Mouse (Mus musculus) hindbrain, embryonic 14.5 days (tissue): ENCODE measurements around the gene Abcg2. TPM values are rescaled to one million over a fixed set of nuclear protein-coding genes. Genes with fewer than 3 reads are reported as not detected.
"Not testable (repeated sequence)": the region's sequence is repeated elsewhere in the genome, so short reads cannot be mapped to it uniquely, and the experiment has no call there.

Source experiments
- ATAC-seq: fragments of 200-750 bp; cut with Nextera tagmentation; 2 replicates; pipeline ENCODE4 v1.8.0; 2017; ENCODE audit warnings: moderate number of reproducible peaks, mild to moderate bottlenecking, moderate TSS enrichment, moderate library complexity; ENCODE audit not compliant: low FRiP score
- DNase-seq: peaks from one replicate; pipeline ENCODE4 v3.0.0-alpha.2; 2015; ENCODE audit warnings: low spot score
- H3K27ac ChIP-seq: fragments of 300-500 bp; sonication (generic); 2 replicates; pipeline ENCODE4 v1.5.1; 2014; ENCODE audit warnings: mild to moderate bottlenecking, moderate library complexity
- H3K27me3 ChIP-seq: fragments of 300-500 bp; sonication (generic); 2 replicates; pipeline ENCODE4 v1.6.1; 2014; ENCODE audit warnings: mild to moderate bottlenecking, low read length, mixed read lengths; ENCODE audit not compliant: control insufficient read depth, insufficient read depth
- H3K36me3 ChIP-seq: fragments of 300-500 bp; sonication (generic); replicated peaks from 2 replicates; pipeline ENCODE4 v1.6.1; 2014; ENCODE audit not compliant: control insufficient read depth, insufficient read depth
- H3K4me1 ChIP-seq: fragments of 300-500 bp; sonication (generic); replicated peaks from 2 replicates; pipeline ENCODE4 v1.6.1; 2014; ENCODE audit warnings: antibody characterized with exemption, low read length, mixed read lengths; ENCODE audit not compliant: control insufficient read depth, insufficient read depth
- H3K4me2 ChIP-seq: fragments of 300-500 bp; sonication (generic); replicated peaks from 2 replicates; pipeline ENCODE4 v1.6.1; 2014; ENCODE audit warnings: mild to moderate bottlenecking, moderate library complexity
- H3K4me3 ChIP-seq: fragments of 300-500 bp; sonication (generic); replicated peaks from 2 replicates; pipeline ENCODE4 v1.5.1; 2014; ENCODE audit warnings: mild to moderate bottlenecking, low read length
- H3K9ac ChIP-seq: fragments of 300-500 bp; sonication (generic); 2 replicates; pipeline ENCODE4 v1.6.1; 2014
- H3K9me3 ChIP-seq: fragments of 300-500 bp; sonication (generic); 2 replicates; pipeline ENCODE4 v1.6.1; 2016; ENCODE audit warnings: low read length; ENCODE audit not compliant: control insufficient read depth
- WGBS: fragments of 180-500 bp; shearing (Covaris S2); extraction: QIAGEN DNeasy Blood & Tissue Kit; methylation state at CpG from one replicate; pipeline ENCODE4 v1.1.7; 2014; 5-methylcytosine and 5-hydroxymethylcytosine counted together
- polyA plus RNA-seq: library from polyadenylated mRNA; unstranded; fragments of >200 nt; fragmentation: Nextera tagmentation; extraction: Ambion mirVana; gene quantifications from 2 replicates; pipeline ENCODE4 v1.2.1, GENCODE M21; 2014

The Abcg2 gene
- 38.9 and 40.9 TPM in 2 replicates for polyA plus RNA-seq

DNA sequence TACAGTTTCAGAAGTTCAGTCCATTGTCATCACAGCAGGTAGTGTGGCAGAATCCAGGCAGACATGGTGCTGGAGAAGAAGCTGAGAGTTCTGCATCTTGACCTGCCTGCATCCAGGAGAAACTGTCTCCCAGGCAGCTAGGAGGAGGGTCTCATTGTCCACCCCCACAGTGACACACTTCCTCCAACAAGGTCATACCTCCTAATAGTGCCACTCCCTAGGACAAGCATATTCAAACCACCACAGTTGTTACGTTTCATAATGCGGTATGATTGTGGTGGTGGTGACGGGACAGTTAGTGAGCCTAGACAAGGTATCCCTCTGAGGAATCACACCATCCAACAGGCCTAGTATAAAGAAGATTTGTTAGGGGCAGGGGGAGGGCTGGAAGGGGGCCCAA lies at the start of gene Abcg2:
TSS of gene Abcg2 (plus strand) at position 301 of the 400 bp plus-strand sequence.
- ATAC-seq, H3K27me3 ChIP-seq, H3K4me1 ChIP-seq, H3K9ac ChIP-seq, H3K4me2 ChIP-seq, DNase-seq, H3K4me3 ChIP-seq, H3K27ac ChIP-seq, H3K36me3 ChIP-seq, H3K9me3 ChIP-seq: not testable (repeated sequence)
- WGBS = 88% methylated on average over 3 of the region's 3 CpGs

- H3K4me2 ChIP-seq, H3K36me3 ChIP-seq, ATAC-seq, H3K9ac ChIP-seq, H3K9me3 ChIP-seq, H3K4me3 ChIP-seq, H3K27me3 ChIP-seq, DNase-seq, H3K4me1 ChIP-seq, H3K27ac ChIP-seq: not testable (repeated sequence)
- 73% methylated on average over 4 of the region's 4 CpGs for WGBS
Observed at GRCm38 (mm10) chr6:58540263-58540662, 44.1 kb upstream of the Abcg2 start.

DNA sequence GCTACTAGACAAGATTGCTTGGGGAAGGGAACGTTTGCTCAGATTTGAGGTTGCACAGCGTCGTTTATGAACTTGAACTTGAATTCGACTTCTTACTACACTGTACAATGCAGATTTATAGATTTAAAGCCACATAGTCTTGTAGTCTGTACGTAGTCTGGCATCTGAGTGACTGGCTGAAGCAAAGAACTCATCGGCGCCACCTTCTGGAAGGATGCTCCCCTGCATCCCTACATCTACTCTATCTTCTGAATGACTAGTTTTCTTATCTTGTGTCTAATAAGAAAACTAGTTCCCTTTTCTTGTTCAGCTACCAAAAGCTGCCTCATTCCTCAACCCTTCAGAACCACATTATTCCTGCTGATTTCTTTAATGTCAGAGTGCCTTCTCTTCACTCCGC lies 41.5 kb upstream of the Abcg2 start:
- H3K9me3 ChIP-seq, H3K36me3 ChIP-seq, H3K4me3 ChIP-seq, H3K4me1 ChIP-seq, H3K9ac ChIP-seq, H3K27me3 ChIP-seq, ATAC-seq, H3K4me2 ChIP-seq, H3K27ac ChIP-seq: not testable (repeated sequence)
- peak; percentile 48 for DNase-seq
- WGBS = 61% methylated on average over 8 of the region's 8 CpGs

DNA sequence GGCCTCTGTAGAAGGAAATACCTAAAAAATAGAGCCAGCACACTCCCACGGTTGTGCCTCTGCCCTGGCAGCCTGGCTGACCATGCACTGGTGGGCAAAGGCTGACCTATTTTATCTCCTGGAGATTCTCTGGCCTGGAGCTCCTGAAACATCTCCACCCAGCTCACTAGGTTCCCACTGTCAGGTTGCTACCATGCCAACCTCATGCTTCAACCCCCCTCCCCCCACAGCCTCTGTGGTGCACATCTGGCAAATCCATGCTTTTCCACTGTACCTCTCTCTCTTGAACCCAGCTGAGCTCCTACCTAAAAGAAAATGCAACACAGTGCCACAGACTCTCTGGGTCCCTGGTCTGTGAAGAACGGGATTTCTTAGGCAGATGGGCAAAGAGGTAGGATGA lies 39.4 kb upstream of the Abcg2 start:
- not testable (repeated sequence) for ATAC-seq, H3K9ac ChIP-seq, H3K27me3 ChIP-seq, H3K4me3 ChIP-seq, H3K36me3 ChIP-seq, DNase-seq, H3K4me1 ChIP-seq, H3K27ac ChIP-seq, H3K4me2 ChIP-seq, H3K9me3 ChIP-seq
- WGBS = 58% methylated on average over 2 of the region's 2 CpGs

- 69% methylated on average over 5 of the region's 5 CpGs for WGBS
- not testable (repeated sequence) for DNase-seq, H3K4me2 ChIP-seq, H3K27me3 ChIP-seq, H3K4me3 ChIP-seq, H3K36me3 ChIP-seq, H3K27ac ChIP-seq, H3K4me1 ChIP-seq, H3K9me3 ChIP-seq, H3K9ac ChIP-seq, ATAC-seq
Observed at GRCm38 (mm10) chr6:58546050-58546449, 38.3 kb upstream of the Abcg2 start.

GRCm38 (mm10) chr6:58546816-58547215 lies 37.5 kb upstream of the Abcg2 start:
- H3K27me3 ChIP-seq = no peaks in the 10 kb centered on the region
- DNase-seq (peak; percentile 88), ATAC-seq (no peak)
- no peaks in the 10 kb centered on the region for H3K4me1 ChIP-seq
- no peaks in the 10 kb centered on the region for H3K36me3 ChIP-seq
- no peaks in the 10 kb centered on the region for H3K9me3 ChIP-seq
- no peak overlapping the region for H3K4me2 ChIP-seq
- no peak overlapping the region for H3K9ac ChIP-seq
- H3K27ac ChIP-seq = no peak overlapping the region
- H3K4me3 ChIP-seq = no peak overlapping the region
- 6% methylated on average over 4 of the region's 4 CpGs for WGBS

- H3K27me3 ChIP-seq, H3K4me1 ChIP-seq, H3K27ac ChIP-seq, H3K9ac ChIP-seq, H3K4me2 ChIP-seq, H3K36me3 ChIP-seq, H3K9me3 ChIP-seq, ATAC-seq, DNase-seq, H3K4me3 ChIP-seq: not testable (repeated sequence)
Observed at GRCm38 (mm10) chr6:58553812-58554211, 30.5 kb upstream of the Abcg2 start.

DNA sequence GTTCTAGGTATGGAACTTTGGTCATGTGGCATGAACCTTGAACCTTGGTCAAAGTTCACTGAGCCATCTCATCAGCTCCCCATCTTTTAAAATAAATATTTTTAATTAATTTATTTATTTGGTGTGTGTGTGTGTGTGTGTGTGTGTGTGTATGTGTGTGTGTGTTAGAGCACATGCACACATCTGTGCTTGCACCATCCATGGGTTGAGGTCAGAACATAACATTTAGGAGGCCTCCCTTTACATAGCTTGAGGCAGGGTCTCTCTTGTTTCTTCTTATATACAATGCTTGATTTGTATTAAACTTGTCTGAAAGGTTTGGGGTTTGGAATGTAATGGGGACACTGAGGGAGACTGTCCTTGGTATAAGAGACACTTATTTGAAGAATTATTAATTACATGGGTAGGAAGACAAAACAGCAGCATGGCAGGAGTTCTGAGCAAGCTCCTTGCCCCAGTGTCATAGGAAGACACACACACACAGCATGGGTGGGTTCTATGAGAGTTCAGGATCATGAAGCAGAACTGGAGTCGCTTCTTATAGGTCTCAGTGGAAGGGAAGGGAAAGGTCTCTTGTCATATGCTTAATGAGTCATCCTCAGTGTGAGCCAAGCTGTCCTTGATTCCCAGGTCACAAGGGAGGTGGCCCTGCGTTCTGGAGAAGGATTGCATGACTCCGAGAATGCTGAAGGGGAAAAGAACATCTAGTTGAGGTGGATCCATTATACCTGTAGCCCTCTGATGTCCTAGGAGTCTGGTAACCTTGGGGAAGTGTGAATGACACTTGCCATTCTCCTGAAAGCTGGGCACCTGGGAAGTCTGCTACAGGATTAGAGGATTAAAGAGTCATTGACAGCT lies 9.9 kb downstream of the Abcg2 start:
- WGBS = 51% methylated on average over 3 of the region's 3 CpGs
- peak; percentile 72; the same call in 1 of the 2 replicates for ATAC-seq
- H3K27me3 ChIP-seq, H3K9ac ChIP-seq, H3K4me3 ChIP-seq, H3K4me2 ChIP-seq, H3K4me1 ChIP-seq, H3K27ac ChIP-seq, H3K9me3 ChIP-seq, H3K36me3 ChIP-seq, DNase-seq: not testable (repeated sequence)

DNA sequence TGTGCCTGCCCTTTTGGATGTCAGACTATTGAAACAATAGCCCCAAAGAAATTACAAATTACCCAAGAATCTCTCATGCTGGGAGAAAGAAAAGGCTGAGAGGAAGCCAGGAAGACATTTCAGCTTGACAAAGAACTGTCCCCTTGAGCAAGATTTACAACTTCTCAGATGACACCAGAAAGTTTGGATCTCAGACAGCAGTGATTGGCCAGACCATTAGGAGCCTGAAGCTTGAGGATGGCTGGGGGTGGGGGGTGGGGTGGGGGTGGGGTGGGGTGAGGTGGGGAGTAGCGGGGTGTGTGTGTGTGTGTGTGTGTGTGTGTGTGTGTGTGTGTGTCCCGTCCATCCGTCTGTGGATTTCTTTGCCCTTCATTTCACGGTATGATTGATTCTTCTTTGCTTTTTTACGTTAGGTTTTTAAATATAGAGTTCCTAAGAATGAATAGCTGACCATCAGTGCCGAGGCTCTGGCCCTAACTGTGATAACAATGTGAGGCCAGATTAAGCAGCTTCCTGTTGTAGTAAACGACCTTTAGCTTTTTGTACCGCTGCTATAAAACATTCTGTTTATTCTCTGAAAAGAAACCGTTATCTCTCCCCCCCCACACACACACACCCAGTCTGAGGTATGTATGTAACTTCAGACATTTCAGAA lies 11.4 kb downstream of the Abcg2 start:
- DNase-seq, H3K4me1 ChIP-seq, H3K27me3 ChIP-seq, H3K36me3 ChIP-seq, H3K9me3 ChIP-seq: not testable (repeated sequence)
- peak; percentile 56; the same call in 1 of the 2 replicates for ATAC-seq
- Histone ChIP-seq H3K9ac (peak overlapping the region; percentile 47), H3K4me3 (peak overlapping the region; percentile 33), H3K4me2 (peak overlapping the region; percentile 50), H3K27ac (peak overlapping the region; percentile 49)
- under 1% methylated on average over 9 of the region's 9 CpGs for WGBS
